Mouse (Mus musculus): ENCODE measurements around the gene Dcst1.

Dcst1 gene

GRCm38 (mm10) chr3:89388134-89388881 is 23.3 kb upstream of the Dcst1 start:
- peak in 1 of 2 experiments; percentile 22 for DNase-seq

- peak in 1 of 2 experiments; percentile 32 for DNase-seq
Measured at GRCm38 (mm10) chr3:89387632-89388031, 22.6 kb upstream of the Dcst1 start.

GRCm38 (mm10) chr3:89386438-89387420 is 21.7 kb upstream of the Dcst1 start:
- DNase-seq: peak in 1 of 2 experiments; percentile 23

GRCm38 (mm10) chr3:89385451-89385850 is 20.4 kb upstream of the Dcst1 start:
- peak in 1 of 2 experiments; percentile 44 for DNase-seq

- no peak for DNase-seq
Measured at GRCm38 (mm10) chr3:89384331-89385076, 19.5 kb upstream of the Dcst1 start.

GRCm38 (mm10) chr3:89383651-89384255 is 18.7 kb upstream of the Dcst1 start:
- DNase-seq: no peak

- no peak for DNase-seq
Measured at GRCm38 (mm10) chr3:89382950-89383349, 17.9 kb upstream of the Dcst1 start.

DNA sequence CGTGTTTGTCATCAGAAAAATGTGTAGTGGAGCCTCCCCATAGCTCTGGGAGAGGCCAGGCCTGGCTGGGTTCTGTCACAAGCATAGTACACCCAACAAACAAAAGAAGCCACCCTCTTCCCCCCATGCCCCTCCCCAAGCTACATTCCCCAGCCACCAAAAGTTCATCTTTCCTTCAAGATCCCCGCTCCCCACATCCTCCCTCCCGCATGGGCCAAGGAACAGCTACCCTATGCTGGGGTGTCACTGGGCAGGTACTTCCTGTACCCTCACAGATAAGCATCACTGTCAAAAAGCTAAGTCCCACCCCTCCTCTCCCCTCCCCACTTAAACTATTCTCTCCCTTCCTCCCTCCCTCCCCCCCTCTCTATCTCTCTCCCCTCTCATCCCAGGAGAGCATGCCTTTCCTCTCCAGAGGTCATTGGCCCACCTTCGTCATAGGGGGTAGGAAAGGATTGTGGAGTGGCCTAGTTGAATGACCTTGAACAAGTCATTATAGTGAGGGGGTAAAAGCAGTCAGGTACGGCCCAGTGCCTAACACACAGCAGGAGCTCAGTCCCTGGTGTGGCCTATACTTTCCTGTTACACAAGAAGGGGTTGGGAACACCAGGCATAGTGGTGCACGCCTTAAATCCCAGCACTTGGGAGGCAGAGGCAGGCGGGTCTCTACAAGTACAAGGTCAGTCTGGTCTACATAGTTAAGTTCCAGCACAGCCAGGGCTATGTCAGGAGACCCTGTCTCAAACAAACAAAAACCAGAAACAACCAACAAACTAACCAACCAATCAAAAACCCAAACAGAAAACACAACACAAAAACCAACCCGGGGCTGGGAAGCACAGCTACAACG is 17.2 kb upstream of the Dcst1 start:
- DNase-seq: no peak

- DNase-seq: no peak
Measured at GRCm38 (mm10) chr3:89381233-89381632, 16.2 kb upstream of the Dcst1 start.

DNA sequence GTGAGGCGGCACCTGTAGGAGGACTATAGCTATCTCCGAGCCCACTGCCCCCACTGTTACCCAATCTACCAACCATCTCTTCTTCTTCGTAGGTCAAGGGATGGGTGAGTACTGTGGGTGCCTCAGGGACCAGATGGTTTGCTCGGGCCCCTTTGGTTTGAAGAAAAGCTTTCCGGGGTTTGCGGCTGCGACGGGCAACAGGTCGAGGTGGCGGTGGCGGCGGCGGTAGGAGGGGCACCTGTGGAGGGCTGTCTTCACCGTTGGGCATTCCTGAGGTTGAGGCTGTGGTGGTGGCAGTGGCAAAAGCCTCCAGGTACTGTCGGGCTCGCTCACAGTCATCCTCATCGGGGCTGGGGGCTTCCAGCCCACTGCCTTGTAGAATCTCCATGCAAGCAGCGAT is 15.7 kb upstream of the Dcst1 start:
- DNase-seq: no peak

GRCm38 (mm10) chr3:89380291-89380690 is 15.2 kb upstream of the Dcst1 start:
- no peak for DNase-seq

DNA sequence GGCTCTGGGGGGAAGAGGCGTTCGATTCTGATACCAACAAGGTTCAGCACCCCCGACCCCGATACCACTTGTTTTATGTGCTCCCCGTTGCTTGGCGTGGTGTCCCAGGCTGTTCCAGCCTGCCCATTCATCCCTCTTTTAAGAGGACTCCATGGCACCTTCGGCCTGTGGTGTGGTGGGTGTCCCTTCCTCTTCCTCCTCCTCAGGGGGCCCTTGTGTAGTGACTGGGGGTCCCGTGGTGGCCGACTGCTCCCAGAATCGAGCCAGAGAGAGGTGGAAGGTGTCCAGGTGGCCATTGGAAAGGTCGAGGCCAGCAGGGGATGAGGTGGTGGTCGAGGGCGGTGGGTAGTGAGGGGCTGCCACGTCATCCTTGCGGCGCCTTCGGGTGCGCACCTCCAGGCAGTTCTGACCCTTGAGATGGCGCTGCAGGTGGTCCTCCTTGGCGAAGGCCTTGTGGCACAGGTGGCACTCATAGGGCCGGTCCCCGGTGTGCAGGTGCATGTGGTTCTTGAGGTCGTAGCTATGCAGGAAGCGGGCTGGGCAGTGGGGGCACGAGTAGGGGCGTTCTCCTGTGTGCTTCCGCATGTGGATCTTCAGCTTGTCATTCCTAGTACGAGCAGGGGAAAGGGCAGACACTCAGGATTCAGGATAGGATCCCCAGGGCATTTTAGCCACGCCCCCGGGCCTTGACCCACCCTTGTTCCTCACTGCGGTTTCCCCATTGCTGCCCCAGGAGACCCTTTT is 14.5 kb upstream of the Dcst1 start:
- peak in 1 of 2 experiments; percentile 42 for DNase-seq

GRCm38 (mm10) chr3:89378394-89379067 is 13.5 kb upstream of the Dcst1 start:
- DNase-seq: peak; percentile 52 to 65

GRCm38 (mm10) chr3:89377831-89378230 is 12.8 kb upstream of the Dcst1 start:
- no peak for DNase-seq

DNA sequence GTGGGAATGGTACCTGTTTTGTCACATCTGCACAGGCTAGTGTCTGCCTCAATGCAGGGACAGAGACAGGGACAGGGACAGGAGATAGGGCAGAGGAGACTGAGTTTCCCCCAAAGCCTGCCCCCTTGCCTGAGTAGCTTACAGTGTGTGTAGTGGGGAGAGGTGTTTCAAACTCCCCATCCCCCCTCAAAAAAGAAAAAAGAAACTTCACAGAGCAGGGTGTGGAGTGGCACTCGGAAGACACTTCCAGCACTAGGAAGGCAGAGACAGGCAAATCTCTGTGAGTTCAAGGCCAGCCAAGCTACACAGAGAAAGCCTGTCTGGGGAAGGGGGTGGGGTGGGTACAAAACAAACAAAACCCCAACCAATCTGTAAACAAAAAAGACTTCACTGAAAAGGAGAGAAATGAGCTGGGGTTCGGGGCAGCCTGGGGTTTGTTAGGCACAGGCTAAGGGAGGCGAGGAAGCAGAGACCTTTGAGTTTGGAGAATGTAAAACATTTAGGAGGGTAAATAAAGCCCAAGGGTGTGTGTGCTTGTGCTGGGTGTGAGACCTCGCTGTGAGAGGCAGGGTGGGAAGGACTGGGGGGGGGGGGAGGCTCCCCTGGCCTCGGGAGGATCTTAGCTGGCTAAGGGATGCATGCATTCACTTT is 8.7 kb upstream of the Dcst1 start:
- no peak for DNase-seq

GRCm38 (mm10) chr3:89367338-89367737 is 2.3 kb upstream of the Dcst1 start:
- no peak for DNase-seq

DNA sequence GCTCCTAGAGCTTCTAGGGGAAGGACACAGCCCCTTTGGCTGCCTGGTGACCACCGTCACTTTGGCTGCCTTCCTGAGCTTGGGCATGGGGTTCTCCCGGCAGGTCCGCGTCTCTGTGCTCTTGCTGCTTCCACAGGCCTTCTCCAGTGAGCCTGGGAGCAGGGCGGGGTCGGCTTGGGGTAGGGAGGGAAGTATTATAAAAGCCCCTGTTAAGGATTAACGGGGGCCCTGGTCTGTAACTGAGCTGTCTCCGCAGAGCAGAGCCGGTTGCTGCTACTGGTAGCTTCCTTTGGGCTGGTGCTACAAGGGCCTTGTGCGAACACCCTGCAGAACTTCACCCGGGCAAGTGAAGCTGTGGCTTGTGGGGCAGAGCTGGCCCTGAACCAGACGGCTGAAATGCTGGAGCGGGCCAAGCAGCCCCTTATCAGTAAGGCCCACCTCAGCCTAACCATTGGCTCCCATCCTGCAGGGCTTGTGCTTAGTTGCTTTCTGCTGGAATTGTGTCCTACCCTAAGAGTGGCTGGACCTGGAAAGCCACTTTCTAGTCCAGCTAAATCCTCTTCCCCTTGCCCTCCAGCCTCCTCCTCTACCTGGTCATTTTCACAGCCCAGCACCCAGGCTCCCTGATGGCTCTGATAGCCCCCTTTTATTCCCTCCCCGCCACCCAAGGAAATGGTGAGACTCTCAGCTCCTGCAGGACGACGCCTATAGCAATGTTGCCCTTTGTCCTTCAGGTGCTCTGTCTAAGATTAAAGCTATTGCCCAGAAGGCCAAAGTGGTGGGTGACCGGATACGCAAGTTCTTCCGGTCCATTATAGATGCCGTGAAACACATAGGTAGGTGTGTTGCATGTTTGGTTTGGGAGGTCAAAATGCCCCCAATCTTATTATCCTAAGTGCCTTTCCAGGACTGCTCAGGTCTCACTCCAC is 697 bp upstream of the Dcst1 start:
- DNase-seq: no peak

DNA sequence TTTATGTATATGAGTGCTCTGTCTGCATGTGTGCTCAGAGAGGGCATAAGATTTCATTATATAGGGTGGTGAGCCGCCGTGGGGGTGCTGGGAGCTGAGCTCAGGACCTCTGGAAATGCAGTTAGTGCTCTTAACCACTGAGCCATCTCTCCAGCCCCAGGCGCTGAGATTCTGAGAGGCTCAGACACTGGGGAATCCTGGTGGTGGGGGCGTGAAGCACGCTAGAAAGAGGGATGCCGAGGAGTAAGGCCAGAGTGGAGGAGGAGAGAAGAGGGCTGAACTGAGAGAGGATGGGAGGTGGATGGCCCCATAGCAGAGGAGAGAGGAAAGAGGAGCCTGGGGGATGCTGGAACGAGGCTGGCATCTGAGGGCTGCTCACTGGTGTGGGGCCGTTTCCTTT is 422 bp downstream of the Dcst1 start:
- DNase-seq: no peak
